In genomic region chr4:123323534-123323933, GRCm38 (mm10) we compare ENCODE assay signal across 9 mouse cellular contexts. TPM values are rescaled to one million over a fixed set of nuclear protein-coding genes. Genes with fewer than 3 reads are reported as not detected.
DNase-seq lines count a peak whose midpoint lies in the region; ATAC-seq and TF ChIP-seq lines count a peak whose summit lies in the region.
"Had no signal": no experiment of that assay in that cellular context is flagged by ENCODE, and none has a peak within 500 bp of the region (broad histone marks: within the 10 kb centered on the region; RNA-seq: fewer than 3 reads in every experiment).

Gene Oxct2a, minus strand, starts transcription at chr4:123323634.

- DNase-seq in frontal cortex, postnatal 36 days (ENCODE audit: low spot score in 2 of 2): no peak
- no peak for DNase-seq in stomach, postnatal 0 days (ENCODE audit: low spot score)
- DNase-seq in gastrocnemius, postnatal 25 days: no peak

- no peak within 1 kb of the TSS for H3K27ac ChIP-seq in limb, embryonic 15.5 days
- H3K27ac ChIP-seq in stomach, postnatal 0 days (replicated peaks): no peak within 1 kb of the TSS

- no peaks in the 10 kb centered on the region for H3K27me3 ChIP-seq in megakaryocyte, embryonic 14.5 days (replicated peaks)
- H3K27me3 ChIP-seq in limb, embryonic 15.5 days: peaks cover 22% of the 10 kb centered on the region
- no peaks in the 10 kb centered on the region for H3K27me3 ChIP-seq in stomach, postnatal 0 days (ENCODE audit: control insufficient read depth, insufficient read depth, low read length)

- H3K9me3 ChIP-seq in megakaryocyte, embryonic 14.5 days: peaks cover 10% of the 10 kb centered on the region
- no peaks in the 10 kb centered on the region for H3K9me3 ChIP-seq in limb, embryonic 15.5 days
- H3K9me3 ChIP-seq in stomach, postnatal 0 days (ENCODE audit: control insufficient read depth, low read length): no peaks in the 10 kb centered on the region

- H3K36me3 ChIP-seq in megakaryocyte, embryonic 14.5 days (replicated peaks; ENCODE audit: low read length): peaks cover 19% of the 10 kb centered on the region
- H3K36me3 ChIP-seq in limb, embryonic 15.5 days: no peaks in the 10 kb centered on the region
- no peaks in the 10 kb centered on the region for H3K36me3 ChIP-seq in stomach, postnatal 0 days (ENCODE audit: control insufficient read depth, insufficient read depth, low read length)

- TF ChIP-seq EP300 in stomach, postnatal 0 days (optimal IDR thresholded peaks at IDR 0.05): no peak

- peaks cover 87% of the 10 kb centered on the region for H3K4me1 ChIP-seq in megakaryocyte, embryonic 14.5 days
- H3K4me1 ChIP-seq in limb, embryonic 15.5 days: peaks cover 4% of the 10 kb centered on the region; the same call in 1 of the 2 replicates
- H3K4me1 ChIP-seq in stomach, postnatal 0 days (replicated peaks; ENCODE audit: control insufficient read depth, insufficient read depth): no peaks in the 10 kb centered on the region

- 6% methylated on average over 12 of the region's 13 CpGs for WGBS in limb, embryonic 15.5 days
- 19% methylated on average over 13 of the region's 13 CpGs for WGBS in stomach, postnatal 0 days

- TF ChIP-seq CTCF in stomach, postnatal 0 days (IDR thresholded peaks at IDR 0.05; ENCODE audit: low read depth): no peak

- H3K4me2 ChIP-seq in limb, embryonic 15.5 days: peak within 1 kb of the TSS; percentile 47
- H3K4me2 ChIP-seq in stomach, postnatal 0 days (replicated peaks; ENCODE audit: low read depth): 0 out of 2 replicates have a peak within 1 kb of the TSS, but pooled peaks have one; percentile 8

- no peak within 1 kb of the TSS for H3K9ac ChIP-seq in limb, embryonic 15.5 days
- no peak within 1 kb of the TSS for H3K9ac ChIP-seq in stomach, postnatal 0 days (ENCODE audit: low read length)

- H3K4me3 ChIP-seq in megakaryocyte, embryonic 14.5 days (replicated peaks): peak within 1 kb of the TSS; percentile 80
- peak within 1 kb of the TSS; percentile 23 for H3K4me3 ChIP-seq in limb, embryonic 15.5 days
- H3K4me3 ChIP-seq in stomach, postnatal 0 days (ENCODE audit: low read depth, low read length): no peak within 1 kb of the TSS

- ATAC-seq in frontal cortex, adult (ENCODE audit: low TSS enrichment): 0 out of 2 replicates have a peak, but pooled peaks have one; percentile 13
- no peak for ATAC-seq in megakaryocyte, adult 5-6 weeks (ENCODE audit: poor library complexity, severe bottlenecking)
- no peak for ATAC-seq in limb, embryonic 15.5 days (ENCODE audit: insufficient number of reproducible peaks, low FRiP score, low TSS enrichment, low read depth)
- ATAC-seq in stomach, postnatal 0 days (ENCODE audit: low FRiP score, low TSS enrichment): no peak
- ATAC-seq in megakaryocyte-erythroid progenitor cell, adult 5-6 weeks (replicated peaks; ENCODE audit: low FRiP score, low TSS enrichment, poor library complexity, severe bottlenecking): no peak

RNA-seq across cellular contexts. Expression of gene Oxct2a, which starts in this region (rescaled TPM):
- polyA plus RNA-seq in megakaryocyte, embryonic 14.5 days (2012; ENCODE audit: insufficient read depth, low replicate concordance): 0.56 TPM in 1 of 2 replicates, not detected in the other
- not detected in 2 replicates for total RNA-seq in megakaryocyte, adult 5-6 weeks (2015)
- total RNA-seq in megakaryocyte, adult 5-6 weeks (2017): not detected in 2 replicates
- 0.17 TPM in 1 of 2 replicates, not detected in the other for polyA plus RNA-seq in limb, embryonic 15.5 days (2015; fragmentation: Nextera tagmentation; extraction: Ambion mirVana)
- polyA plus RNA-seq in stomach, postnatal 0 days (2015; fragmentation: Nextera tagmentation; extraction: Ambion mirVana): not detected in 2 replicates
- total RNA-seq in megakaryocyte-erythroid progenitor cell, adult 5-6 weeks (2014; fragmentation: Nextera tagmentation): not detected in 2 replicates
- not detected in 2 replicates for total RNA-seq in megakaryocyte-erythroid progenitor cell, adult 5-6 weeks (2017)
- under 1 TPM in 1 of 2 experiments, not detected in 1; 0.16 TPM for total RNA-seq in gastrocnemius, postnatal 25 days (2021)
- total RNA-seq: liver, adult 2 months had no signal
- polyA plus RNA-seq: liver, adult 2 months had no signal
